Mouse (Mus musculus) myocyte (in vitro differentiated cells): ENCODE results near the gene Arhgef28. TPM values are rescaled to one million over a fixed set of nuclear protein-coding genes. Genes with fewer than 3 reads are reported as not detected.

ENCODE experiments used
- H3K27me3 ChIP-seq: one replicate; pipeline ENCODE4 v1.6.1; 2011; ENCODE audit not compliant: control insufficient read depth, insufficient read depth, insufficient read length
- H3K36me3 ChIP-seq: one replicate; pipeline ENCODE4 v1.6.1; 2011; ENCODE audit not compliant: control insufficient read depth, insufficient read depth
- H3K4me2 ChIP-seq: one replicate; pipeline ENCODE4 v1.6.1; 2011; ENCODE audit warnings: low read depth, control low read depth
- H3K4me3 ChIP-seq: one replicate; pipeline ENCODE4 v1.5.1; 2011; ENCODE audit warnings: mild to moderate bottlenecking, control low read depth, moderate library complexity
- H3K79me2 ChIP-seq: one replicate; pipeline ENCODE4 v1.6.1; 2011; ENCODE audit not compliant: control insufficient read depth, insufficient read depth
- H3ac ChIP-seq: one replicate; pipeline ENCODE4 v1.6.1; 2011; ENCODE audit not compliant: control insufficient read depth, insufficient read length
- CEBPB ChIP-seq: IDR thresholded peaks from 2 replicates; pipeline ENCODE4 v1.6.1; 2011; ENCODE audit warnings: mild to moderate bottlenecking, moderate library complexity; ENCODE audit not compliant: poor library complexity, insufficient read depth, severe bottlenecking
- E2F4 ChIP-seq: IDR thresholded peaks from one replicate; pipeline ENCODE4 v1.6.1; 2011; ENCODE audit warnings: mild to moderate bottlenecking, control low read depth, moderate library complexity; ENCODE audit not compliant: insufficient read depth
- MAX ChIP-seq: IDR thresholded peaks from one replicate; pipeline ENCODE4 v1.6.1; 2011; ENCODE audit warnings: low read depth, mild to moderate bottlenecking, control low read depth
- MYOD1 ChIP-seq, 3 experiments: IDR thresholded peaks; one replicate each; pipeline ENCODE4 v1.6.1; 2011; ENCODE audit warnings: control low read depth in 2 of 3, low read depth in 2 of 3, mild to moderate bottlenecking in 2 of 3, moderate library complexity in 1 of 3; ENCODE audit not compliant: insufficient read length in 2 of 3, control insufficient read depth in 1 of 3
- MYOG ChIP-seq, 3 experiments: IDR thresholded peaks; one replicate each; pipeline ENCODE4 v1.6.1; 2011; ENCODE audit warnings: control low read depth in 2 of 3, low read depth in 2 of 3, mild to moderate bottlenecking in 2 of 3; ENCODE audit not compliant: insufficient read length in 2 of 3, control insufficient read depth in 1 of 3, insufficient read depth in 1 of 3
- POLR2A ChIP-seq: IDR thresholded peaks from one replicate; pipeline ENCODE4 v1.6.1; 2011; ENCODE audit warnings: low read depth, mild to moderate bottlenecking, control low read depth, moderate library complexity; ENCODE audit not compliant: insufficient read length
- POLR2AphosphoS2 ChIP-seq: IDR thresholded peaks from one replicate; pipeline ENCODE4 v1.6.1; 2011; ENCODE audit warnings: low read depth, control low read depth; ENCODE audit not compliant: insufficient read length
- REST ChIP-seq: IDR thresholded peaks from one replicate; pipeline ENCODE4 v1.6.1; 2011; ENCODE audit warnings: mild to moderate bottlenecking, control low read depth, moderate library complexity; ENCODE audit not compliant: insufficient read depth, insufficient read length
- SRF ChIP-seq: IDR thresholded peaks from one replicate; pipeline ENCODE4 v1.6.1; 2011; ENCODE audit warnings: low read depth; ENCODE audit not compliant: control insufficient read depth, insufficient read length
- TCF12 ChIP-seq: IDR thresholded peaks from one replicate; pipeline ENCODE4 v1.6.1; 2011; ENCODE audit warnings: mild to moderate bottlenecking, control low read depth; ENCODE audit not compliant: poor library complexity, insufficient read depth, severe bottlenecking
- TCF3 ChIP-seq: IDR thresholded peaks from one replicate; pipeline ENCODE4 v1.6.1; 2011; ENCODE audit warnings: low read depth, control low read depth; ENCODE audit not compliant: insufficient read length
- USF1 ChIP-seq: IDR thresholded peaks from one replicate; pipeline ENCODE4 v1.6.1; 2011; ENCODE audit warnings: low read depth, mild to moderate bottlenecking, control low read depth, moderate library complexity
- polyA plus RNA-seq: library from polyadenylated mRNA; unstranded; fragments of >200 nt; fragmentation: generic; extraction: Trizol; gene quantifications from one replicate; pipeline ENCODE4 v1.2.1, GENCODE M21; 2012; ENCODE audit warnings: missing spikeins

Arhgef28 gene
- polyA plus RNA-seq, 1 experiment = 0.76 TPM

- no peak for TF ChIP-seq MYOG (IDR thresholded peaks at IDR 0.05; ENCODE audit: control insufficient read depth in 1 of 3, insufficient read depth in 1 of 3, insufficient read length in 2 of 3, low read depth in 2 of 3)
- no peak for TF ChIP-seq MYOD1 (IDR thresholded peaks at IDR 0.05; ENCODE audit: control insufficient read depth in 1 of 3, insufficient read length in 2 of 3, low read depth in 2 of 3)
- no peak for TF ChIP-seq CEBPB
- TF ChIP-seq MAX = no peak
- TF ChIP-seq POLR2A = no peak
- TF ChIP-seq USF1 = no peak
- no peak for TF ChIP-seq POLR2AphosphoS2
- no peak for TF ChIP-seq E2F4
- no peak overlapping the region for H3K4me3 ChIP-seq
- no peak overlapping the region for H3ac ChIP-seq
- no peak overlapping the region for H3K4me2 ChIP-seq
- H3K27me3 ChIP-seq = no peaks in the 10 kb centered on the region
- H3K36me3 ChIP-seq = no peaks in the 10 kb centered on the region
- H3K79me2 ChIP-seq = no peaks in the 10 kb centered on the region
These were observed 203.6 kb downstream of the Arhgef28 start for GRCm38 (mm10) chr13:98002598-98002997.

GRCm38 (mm10) chr13:98002121-98002520 is 204.1 kb downstream of the Arhgef28 start:
- Histone ChIP-seq H3K4me3 (no peak overlapping the region), H3K36me3 (no peaks in the 10 kb centered on the region), H3ac (no peak overlapping the region), H3K4me2 (no peak overlapping the region), H3K27me3 (no peaks in the 10 kb centered on the region), H3K79me2 (no peaks in the 10 kb centered on the region)
- TF ChIP-seq TCF3 (no peak), POLR2A (no peak), POLR2AphosphoS2 (no peak), MYOD1 (IDR thresholded peaks at IDR 0.05; ENCODE audit: control insufficient read depth in 1 of 3, insufficient read length in 2 of 3, low read depth in 2 of 3) (no peak), USF1 (no peak), E2F4 (no peak), MAX (no peak), CEBPB (no peak), MYOG (IDR thresholded peaks at IDR 0.05; ENCODE audit: control insufficient read depth in 1 of 3, insufficient read depth in 1 of 3, insufficient read length in 2 of 3, low read depth in 2 of 3) (no peak), REST (no peak), SRF (no peak), TCF12 (no peak)

- Histone ChIP-seq H3K36me3 (no peaks in the 10 kb centered on the region), H3ac (no peak overlapping the region), H3K4me3 (no peak overlapping the region), H3K27me3 (no peaks in the 10 kb centered on the region), H3K79me2 (no peaks in the 10 kb centered on the region), H3K4me2 (no peak overlapping the region)
- TF ChIP-seq MAX (no peak), POLR2A (no peak), MYOD1 (IDR thresholded peaks at IDR 0.05; ENCODE audit: control insufficient read depth in 1 of 3, insufficient read length in 2 of 3, low read depth in 2 of 3) (no peak), E2F4 (no peak), USF1 (no peak), POLR2AphosphoS2 (no peak), MYOG (IDR thresholded peaks at IDR 0.05; ENCODE audit: control insufficient read depth in 1 of 3, insufficient read depth in 1 of 3, insufficient read length in 2 of 3, low read depth in 2 of 3) (no peak), TCF3 (no peak), CEBPB (no peak), TCF12 (no peak), REST (no peak), SRF (no peak)
These were observed 204.5 kb downstream of the Arhgef28 start for GRCm38 (mm10) chr13:98001719-98002118.

GRCm38 (mm10) chr13:98000841-98001240 is 205.4 kb downstream of the Arhgef28 start:
- Histone ChIP-seq H3K4me3 (no peak overlapping the region), H3K27me3 (no peaks in the 10 kb centered on the region), H3K79me2 (no peaks in the 10 kb centered on the region), H3ac (no peak overlapping the region), H3K4me2 (no peak overlapping the region), H3K36me3 (no peaks in the 10 kb centered on the region)
- TF ChIP-seq MYOD1 (IDR thresholded peaks at IDR 0.05; ENCODE audit: control insufficient read depth in 1 of 3, insufficient read length in 2 of 3, low read depth in 2 of 3) (no peak), CEBPB (no peak), TCF12 (no peak), REST (no peak), MAX (no peak), TCF3 (no peak), POLR2AphosphoS2 (no peak), E2F4 (no peak), POLR2A (no peak), USF1 (no peak), SRF (no peak), MYOG (IDR thresholded peaks at IDR 0.05; ENCODE audit: control insufficient read depth in 1 of 3, insufficient read depth in 1 of 3, insufficient read length in 2 of 3, low read depth in 2 of 3) (no peak)

GRCm38 (mm10) chr13:97999130-97999529 is 207.1 kb downstream of the Arhgef28 start:
- TF ChIP-seq MYOD1 (IDR thresholded peaks at IDR 0.05; ENCODE audit: control insufficient read depth in 1 of 3, insufficient read length in 2 of 3, low read depth in 2 of 3) = no peak
- TF ChIP-seq REST = no peak
- no peak for TF ChIP-seq E2F4
- no peak for TF ChIP-seq POLR2A
- no peak for TF ChIP-seq POLR2AphosphoS2
- TF ChIP-seq TCF3 = no peak
- TF ChIP-seq USF1 = no peak
- TF ChIP-seq SRF = no peak
- TF ChIP-seq MYOG (IDR thresholded peaks at IDR 0.05; ENCODE audit: control insufficient read depth in 1 of 3, insufficient read depth in 1 of 3, insufficient read length in 2 of 3, low read depth in 2 of 3) = no peak
- TF ChIP-seq TCF12 = no peak
- TF ChIP-seq MAX = no peak
- TF ChIP-seq CEBPB = no peak
- H3K4me3 ChIP-seq = no peak overlapping the region
- no peaks in the 10 kb centered on the region for H3K27me3 ChIP-seq

More at GRCm38 (mm10) chr13:97999130-97999529, 207.1 kb downstream of the Arhgef28 start:
- no peak overlapping the region for H3ac ChIP-seq
- no peaks in the 10 kb centered on the region for H3K36me3 ChIP-seq
- H3K4me2 ChIP-seq = no peak overlapping the region
- no peaks in the 10 kb centered on the region for H3K79me2 ChIP-seq
